Mouse (Mus musculus) embryonic stem cell, embryonic (primary cell): ENCODE results near the gene Rreb1.

Experiments
- CTCF ChIA-PET, 4 experiments: fragments of 300-600 bp in 2 of 4; fragments of 350-600 bp in 2 of 4; sonication (Branson Sonifier 250); formaldehyde crosslinking; loops; one replicate each; lab custom pipeline; 2022; ENCODE audit warnings: inconsistent platforms in 2 of 4; lab: Charles Lee
- POLR2A ChIA-PET, 4 experiments: fragments of 300-600 bp in 2 of 4; fragments of 350-600 bp in 2 of 4; sonication (Branson Sonifier 250); formaldehyde crosslinking; loops; one replicate each; lab custom pipeline; 2022; ENCODE audit warnings: antibody characterized with exemption in 4 of 4, inconsistent platforms in 1 of 4; lab: Charles Lee

Gene Rreb1

DNA sequence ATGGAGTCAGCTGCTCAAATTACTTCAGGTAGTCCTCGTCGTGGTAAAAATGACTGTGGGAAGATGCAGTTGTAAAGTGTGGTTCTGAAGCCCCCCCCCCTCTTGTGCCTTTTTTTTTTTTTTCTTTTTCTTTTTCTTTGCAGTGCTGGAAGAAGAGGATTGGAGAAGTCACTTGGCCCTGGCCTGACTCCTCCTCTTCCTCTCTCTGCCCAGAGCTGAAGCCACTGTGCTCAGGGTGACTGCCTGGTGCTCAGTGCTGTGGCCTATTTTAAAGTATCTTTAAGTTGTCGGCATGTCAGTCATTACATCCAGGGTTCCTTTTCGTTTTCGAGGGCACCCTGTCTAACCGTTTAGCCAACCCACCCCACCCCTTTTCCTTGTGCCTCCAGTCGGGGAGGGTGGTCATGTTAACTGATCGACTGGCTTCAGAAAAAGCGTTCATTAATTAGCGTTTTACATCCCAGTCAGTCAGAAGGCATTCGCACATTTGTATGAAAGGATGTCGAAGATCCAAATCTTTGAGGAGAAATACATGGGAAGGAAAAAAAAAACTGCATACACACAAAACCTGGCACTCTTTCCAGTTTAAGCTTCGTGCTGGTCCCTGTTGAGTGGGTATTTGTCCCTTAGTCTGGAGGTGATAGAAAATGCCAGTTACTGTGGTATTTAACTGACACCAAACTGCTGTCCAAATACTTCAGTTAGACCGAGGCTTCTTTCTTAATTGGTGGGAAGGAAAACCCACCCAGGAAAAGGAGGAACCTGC lies 76.4 kb downstream of the Rreb1 start:
- POLR2A ChIA-PET, result interaction anchor here (0.5 to 3.3 kb wide), 22 partner anchors 7 to 1753 kb away, joined by 3 to 18 read pairs (median 4); no protein-coding TSS in a partner anchor
- CTCF ChIA-PET, result interaction anchor here in 1 of 4 experiments (0.5 to 0.6 kb wide), 2 partner anchors 106 to 128 kb away, joined by 3 to 11 read pairs; no protein-coding TSS in a partner anchor

DNA sequence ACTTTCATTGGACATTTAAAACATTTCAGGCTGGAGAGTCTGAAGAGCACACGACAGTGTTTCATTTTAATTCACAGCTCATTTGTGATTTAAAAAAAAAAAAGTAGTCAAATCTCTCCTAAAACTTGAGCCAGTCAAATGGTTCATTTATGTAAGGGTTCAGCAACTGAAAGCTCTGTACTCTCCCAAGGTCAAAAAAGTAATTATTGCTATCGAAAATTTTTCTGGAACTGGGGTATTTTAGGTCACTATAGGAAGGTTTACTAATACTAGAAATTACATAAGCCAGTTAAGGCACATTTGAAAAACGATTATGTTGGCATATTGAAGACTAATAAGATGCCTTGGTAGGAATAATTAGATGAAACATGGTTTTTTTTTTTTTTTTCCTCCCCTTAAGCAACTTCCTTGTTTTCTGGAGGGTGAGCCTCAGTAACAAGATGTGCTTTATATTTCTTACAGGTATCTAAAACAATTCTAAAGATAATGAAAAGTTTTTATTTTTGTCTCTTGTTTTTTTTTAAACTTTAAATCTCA lies 77.1 kb downstream of the Rreb1 start:
- ChIA-PET CTCF (no interaction called here), POLR2A (interaction anchor here in 3 of 4 experiments (1.0 to 3.2 kb wide), 5 partner anchors 8 to 31 kb away, joined by 3 to 18 read pairs (median 4); no protein-coding TSS in a partner anchor)

DNA sequence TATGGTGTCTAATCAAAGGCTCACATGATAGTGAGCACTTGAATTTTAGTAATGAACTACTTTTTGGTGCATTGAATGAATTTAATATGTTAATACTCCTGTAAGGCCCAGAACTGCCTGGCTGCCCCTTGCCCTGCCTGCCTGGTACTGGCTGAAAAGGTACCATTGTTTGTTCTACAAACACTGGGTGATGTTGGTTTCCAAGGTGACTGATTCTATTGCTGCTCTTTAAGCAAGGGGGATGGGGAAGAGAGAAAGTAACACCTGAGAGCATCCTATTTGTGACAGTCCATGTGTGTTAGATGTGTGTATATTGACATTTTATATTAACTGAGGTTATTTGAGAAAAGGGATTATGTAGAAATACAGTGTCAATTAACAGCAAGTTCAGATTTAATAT lies 77.6 kb downstream of the Rreb1 start:
- CTCF ChIA-PET, result no interaction called here

DNA sequence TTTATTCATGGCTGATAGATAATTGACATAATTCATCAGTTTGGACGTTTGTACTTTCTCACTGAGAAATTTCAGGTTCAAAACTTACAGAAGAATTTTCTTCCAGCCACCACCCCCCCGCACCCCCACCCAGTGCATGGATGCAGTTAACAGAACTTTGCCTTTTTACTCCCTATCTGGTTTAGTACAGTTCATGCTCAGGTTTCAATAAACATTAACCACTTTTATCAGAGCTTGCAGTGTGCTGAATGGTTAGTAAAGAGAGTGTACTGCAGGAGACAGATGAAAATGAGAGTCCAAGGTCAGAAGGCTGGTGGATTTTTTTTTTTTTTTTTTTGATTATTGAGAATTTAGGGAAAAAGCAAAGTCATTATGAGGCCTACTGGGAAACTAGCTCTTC lies 78.3 kb downstream of the Rreb1 start:
- POLR2A ChIA-PET, result interaction anchor here in 3 of 4 experiments (0.6 to 4.3 kb wide), 18 partner anchors 9 to 469 kb away, joined by 3 to 39 read pairs (median 8); partner anchors contain the start of gene Rreb1 (in 1 of the 3)
- CTCF ChIA-PET, result interaction anchor here in 1 of 4 experiments (0.6 kb wide), 1 partner anchor 371 kb away, joined by 5 read pairs; no protein-coding TSS in a partner anchor

More for the DNA sequence above, 77.6 kb downstream of the Rreb1 start:
- POLR2A ChIA-PET, result interaction anchor here in 2 of 4 experiments (1.0 to 3.6 kb wide), 3 partner anchors 8 to 30 kb away, joined by 3 to 24 read pairs (median 4); no protein-coding TSS in a partner anchor

DNA sequence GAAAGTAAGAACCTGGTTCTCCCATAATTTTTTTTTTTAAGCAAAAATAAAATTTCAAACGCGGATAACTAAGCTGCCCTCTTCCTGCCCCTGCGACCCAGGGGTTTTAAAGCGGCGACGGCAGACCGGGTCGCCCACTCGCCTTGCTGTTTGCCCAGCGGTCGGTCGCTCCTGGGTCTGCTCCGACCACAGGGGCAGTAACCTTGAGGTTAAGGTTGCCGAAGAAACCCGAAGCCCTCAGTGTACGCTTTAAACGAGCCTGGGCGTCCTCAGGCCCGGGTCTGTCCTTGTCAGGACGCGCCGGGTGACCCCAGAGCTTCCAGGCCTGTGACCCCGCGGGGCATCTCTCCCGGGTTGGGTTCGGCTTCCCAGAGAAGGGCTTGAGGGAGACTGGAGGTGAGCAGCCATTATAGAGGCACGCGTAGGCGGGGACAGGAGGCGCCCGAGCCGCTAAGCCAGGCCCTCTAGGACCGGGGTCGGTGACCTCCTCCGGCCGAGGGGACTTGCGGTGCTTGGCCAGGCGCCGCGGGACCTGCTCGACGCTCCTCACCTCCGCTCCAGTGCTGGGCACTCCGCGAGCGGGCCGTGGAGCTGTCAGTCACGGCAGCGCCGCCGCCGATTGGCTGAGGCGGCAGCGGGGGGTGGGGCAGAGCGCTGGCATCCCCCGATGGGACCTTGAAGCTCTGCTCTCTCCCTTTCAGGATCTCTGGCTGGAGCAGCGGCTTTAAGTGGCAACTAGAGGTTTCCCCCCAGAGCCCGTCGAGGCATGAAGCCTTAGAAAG lies 79.3 kb downstream of the Rreb1 start:
- ChIA-PET CTCF (interaction anchor here in 3 of 4 experiments (0.6 to 1.2 kb wide), 4 partner anchors 86 to 372 kb away, joined by 3 to 5 read pairs (median 4); no protein-coding TSS in a partner anchor), POLR2A (interaction anchor here in 3 of 4 experiments (0.6 to 4.3 kb wide), 50 partner anchors 9 to 468 kb away, joined by 3 to 39 read pairs (median 5); partner anchors contain the start of gene Rreb1 (in 1 of the 3))

DNA sequence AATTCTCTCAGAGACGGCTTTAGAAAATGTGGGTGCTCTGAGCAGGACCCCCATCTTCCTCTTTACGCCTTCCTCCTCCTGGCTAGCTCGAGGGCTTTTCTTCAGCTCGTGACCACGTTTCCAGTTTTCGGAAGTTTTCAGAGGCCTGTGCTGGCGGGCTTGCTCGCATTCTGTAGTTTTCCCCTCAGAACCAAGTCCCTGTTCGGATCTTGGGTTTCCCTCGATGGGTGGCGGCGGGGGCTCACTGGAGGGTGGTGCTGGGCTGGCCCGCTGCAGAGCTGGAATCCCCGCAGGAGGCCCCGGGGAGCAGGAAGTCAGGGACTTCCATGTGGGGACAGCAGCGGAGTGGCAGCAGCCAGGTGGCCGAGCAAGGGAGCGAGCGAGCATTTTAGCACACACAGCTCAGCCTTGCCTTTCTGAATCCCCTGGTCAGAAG lies 79.9 kb downstream of the Rreb1 start:
- POLR2A ChIA-PET, result interaction anchor here (0.6 to 4.3 kb wide), 47 partner anchors 9 to 444 kb away, joined by 3 to 39 read pairs (median 5); partner anchors contain the start of gene Rreb1 (in 1 of the 4)
- CTCF ChIA-PET, result interaction anchor here in 2 of 4 experiments (0.9 to 1.2 kb wide), 3 partner anchors 85 to 112 kb away, joined by 3 to 4 read pairs (median 3); no protein-coding TSS in a partner anchor

DNA sequence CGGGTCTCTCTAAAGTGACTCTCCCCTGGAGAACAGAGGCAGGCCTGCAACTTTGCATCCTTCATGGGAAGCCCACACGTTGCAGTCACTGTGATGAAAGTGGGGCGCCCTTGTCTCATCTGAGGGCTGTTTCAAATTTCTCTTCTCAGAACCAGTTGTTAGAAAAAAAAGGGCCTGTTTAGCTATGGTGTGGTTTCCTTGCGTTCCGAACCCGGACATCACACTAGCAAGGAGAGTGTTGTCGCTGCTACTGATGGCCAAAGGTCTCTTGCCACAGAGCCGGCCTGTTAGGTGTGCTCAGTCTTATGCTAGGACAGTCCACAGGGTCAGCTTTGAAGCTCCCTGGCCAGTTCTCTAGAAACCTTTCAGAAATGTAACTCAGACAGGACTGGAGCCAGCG lies 80.3 kb downstream of the Rreb1 start:
- ChIA-PET POLR2A (interaction anchor here (0.6 to 4.3 kb wide), 29 partner anchors 11 to 426 kb away, joined by 3 to 39 read pairs (median 6); no protein-coding TSS in a partner anchor), CTCF (interaction anchor here in 2 of 4 experiments (0.6 to 1.0 kb wide), 2 partner anchors 10 to 111 kb away, joined by 3 to 9 read pairs; no protein-coding TSS in a partner anchor)

DNA sequence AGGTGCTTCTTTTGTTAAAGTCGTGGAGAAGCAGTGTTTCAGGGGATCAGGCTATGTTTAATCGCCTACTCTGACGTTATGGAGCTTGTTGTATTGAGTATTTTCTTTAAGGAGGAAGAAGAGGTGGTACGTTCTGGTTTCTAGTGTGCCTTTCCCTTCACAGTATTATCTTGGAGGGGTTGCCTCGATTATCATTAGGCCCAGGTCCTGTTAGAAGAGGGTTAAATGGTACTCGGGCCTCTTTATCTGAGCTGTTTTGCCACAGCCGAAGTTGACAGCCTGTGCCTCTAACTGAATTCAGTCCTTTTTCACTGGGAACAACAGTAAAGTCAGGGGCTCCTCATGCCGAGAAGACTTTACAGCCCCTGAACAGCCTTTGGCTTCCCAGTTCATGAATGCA lies 81.6 kb downstream of the Rreb1 start:
- ChIA-PET CTCF (interaction anchor here in 1 of 4 experiments (0.7 kb wide), 1 partner anchor 407 kb away, joined by 4 read pairs; no protein-coding TSS in a partner anchor), POLR2A (interaction anchor here in 2 of 4 experiments (0.8 to 4.3 kb wide), 6 partner anchors 12 to 72 kb away, joined by 3 to 39 read pairs (median 8); no protein-coding TSS in a partner anchor)

DNA sequence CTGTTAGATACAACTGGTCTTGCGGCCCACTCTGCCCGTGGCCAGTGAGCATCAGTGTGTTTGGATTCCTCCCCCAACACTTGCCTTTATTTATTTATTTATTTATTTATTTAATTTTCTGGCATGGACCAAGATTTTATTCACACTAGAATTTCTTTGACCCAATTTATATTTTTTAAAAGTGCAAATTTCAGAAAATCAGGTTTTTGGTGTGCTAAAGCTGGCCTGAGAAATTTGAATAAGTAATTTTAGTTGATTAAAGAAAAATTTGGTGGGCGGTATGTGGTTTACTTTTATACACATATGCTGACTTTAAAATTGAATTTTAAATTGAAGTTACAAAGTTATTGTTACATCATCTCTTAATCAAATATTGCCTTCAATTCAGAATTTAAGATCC lies 82.0 kb downstream of the Rreb1 start:
- POLR2A ChIA-PET, result interaction anchor here in 2 of 4 experiments (0.8 to 4.3 kb wide), 6 partner anchors 11 to 47 kb away, joined by 3 to 39 read pairs (median 8); no protein-coding TSS in a partner anchor
- CTCF ChIA-PET, result interaction anchor here in 1 of 4 experiments (0.7 kb wide), 1 partner anchor 407 kb away, joined by 4 read pairs; no protein-coding TSS in a partner anchor

DNA sequence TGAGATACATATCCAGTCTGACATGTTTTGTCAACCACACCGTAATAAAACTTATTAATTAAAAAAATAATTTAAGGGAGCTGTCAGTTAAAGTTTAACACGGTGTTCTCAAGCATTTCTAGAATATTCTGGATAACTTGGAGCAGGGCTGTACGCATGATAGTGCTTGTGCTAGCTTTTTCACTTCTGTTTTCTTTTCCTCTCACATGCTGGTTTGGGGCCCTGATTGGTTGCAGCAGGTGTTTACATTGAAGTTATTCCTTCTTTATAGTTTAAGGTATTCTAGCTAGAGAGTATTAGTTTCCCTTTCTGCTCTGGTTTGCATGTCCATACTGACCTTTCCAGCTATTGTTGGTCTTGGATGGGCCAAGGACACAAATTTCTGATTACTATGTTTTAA lies 82.6 kb downstream of the Rreb1 start:
- ChIA-PET CTCF (no interaction called here), POLR2A (interaction anchor here in 1 of 4 experiments (0.6 to 4.3 kb wide), 3 partner anchors 10 to 102 kb away, joined by 3 to 39 read pairs (median 3); no protein-coding TSS in a partner anchor)

DNA sequence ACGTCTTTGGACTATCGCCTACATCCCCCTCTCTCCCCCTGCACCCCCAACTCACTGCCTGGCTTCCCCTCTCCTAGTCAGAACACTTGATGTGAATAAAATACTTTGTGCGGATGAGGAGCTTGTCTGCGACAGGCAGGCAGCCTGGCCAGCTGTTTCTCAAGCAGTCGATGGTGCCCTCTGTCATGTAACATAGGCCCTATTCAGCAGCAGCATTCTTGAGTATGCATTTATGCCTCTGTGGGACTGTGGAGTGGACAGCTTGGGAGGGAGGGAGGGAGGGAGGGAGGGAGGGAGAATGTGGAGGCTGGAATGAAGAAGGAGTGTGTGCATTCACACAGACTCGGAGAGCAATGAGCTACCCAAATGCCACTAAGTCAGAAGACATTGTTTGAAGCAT lies 84.3 kb downstream of the Rreb1 start:
- POLR2A ChIA-PET, result interaction anchor here in 3 of 4 experiments (0.6 to 2.6 kb wide), 11 partner anchors 8 to 1901 kb away, joined by 3 to 12 read pairs (median 3); no protein-coding TSS in a partner anchor
- CTCF ChIA-PET, result no interaction called here

DNA sequence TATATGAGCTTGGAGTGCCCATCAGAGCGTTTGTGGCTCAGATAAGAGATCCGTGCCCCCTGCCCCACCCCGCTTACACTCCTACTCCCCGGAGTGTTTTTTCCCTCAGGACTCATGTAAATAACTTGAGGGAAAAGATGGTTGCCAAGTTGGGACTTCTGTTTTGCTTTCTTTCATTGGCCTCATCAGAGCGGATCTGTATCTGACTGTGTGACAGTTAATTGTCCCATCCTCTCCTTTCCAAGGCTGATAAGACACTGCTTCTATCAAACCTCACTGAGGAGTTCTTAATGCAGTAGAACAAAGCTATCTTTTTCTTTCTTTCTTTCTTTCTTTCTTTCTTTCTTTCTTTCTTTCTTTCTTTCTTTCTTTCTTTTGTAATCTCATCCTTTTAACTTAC lies 85.4 kb downstream of the Rreb1 start:
- POLR2A ChIA-PET, result interaction anchor here in 3 of 4 experiments (0.6 to 2.6 kb wide), 5 partner anchors 17 to 395 kb away, joined by 3 to 6 read pairs (median 4); no protein-coding TSS in a partner anchor
- CTCF ChIA-PET, result no interaction called here

DNA sequence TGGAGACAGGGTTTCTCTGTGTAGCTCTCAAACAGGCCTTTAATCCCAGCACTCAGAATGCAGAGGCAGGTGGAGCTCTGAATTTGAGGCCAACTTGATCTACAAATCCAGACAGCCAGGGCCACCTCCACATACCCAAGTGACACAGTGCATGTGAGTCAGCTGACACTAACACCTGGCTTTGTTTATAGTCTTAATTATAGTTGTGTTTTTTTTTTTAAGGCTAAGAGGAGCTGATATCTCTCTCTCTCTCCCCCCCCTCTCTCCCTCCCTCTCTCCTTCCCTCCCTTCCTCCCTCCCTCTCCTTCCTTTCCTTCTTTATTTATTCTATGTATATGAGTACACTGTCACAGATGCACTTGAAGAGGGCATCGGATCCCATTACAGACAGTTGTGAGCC lies 86.5 kb downstream of the Rreb1 start:
- ChIA-PET POLR2A (interaction anchor here in 3 of 4 experiments (0.6 to 2.6 kb wide), 7 partner anchors 10 to 39 kb away, joined by 3 to 5 read pairs (median 4); no protein-coding TSS in a partner anchor), CTCF (interaction anchor here in 1 of 4 experiments (1.0 kb wide), 1 partner anchor 11 kb away, joined by 3 read pairs; no protein-coding TSS in a partner anchor)

DNA sequence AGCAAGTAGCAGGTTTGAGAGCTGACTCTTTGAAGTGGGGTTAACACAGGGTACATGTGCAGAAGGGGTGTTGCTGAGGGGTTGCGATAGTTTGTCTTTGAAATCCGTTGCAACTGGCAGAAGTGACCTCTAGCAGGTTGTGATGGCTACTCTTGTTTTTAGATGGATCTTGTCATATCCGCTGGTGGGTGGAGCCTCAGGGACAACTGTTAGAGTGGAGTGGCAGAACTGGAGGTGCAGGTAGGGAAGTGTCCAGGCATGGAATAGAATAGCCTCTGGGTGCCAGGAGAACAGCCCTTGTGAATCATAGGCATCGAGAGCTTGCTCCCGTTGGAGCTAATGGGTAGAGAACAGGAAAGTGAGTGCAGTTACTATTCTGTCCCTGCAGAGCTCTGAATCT lies 88.1 kb downstream of the Rreb1 start:
- CTCF ChIA-PET, result no interaction called here
- POLR2A ChIA-PET, result interaction anchor here in 2 of 4 experiments (0.6 to 3.2 kb wide), 5 partner anchors 9 to 119 kb away, joined by 3 to 15 read pairs (median 4); no protein-coding TSS in a partner anchor

DNA sequence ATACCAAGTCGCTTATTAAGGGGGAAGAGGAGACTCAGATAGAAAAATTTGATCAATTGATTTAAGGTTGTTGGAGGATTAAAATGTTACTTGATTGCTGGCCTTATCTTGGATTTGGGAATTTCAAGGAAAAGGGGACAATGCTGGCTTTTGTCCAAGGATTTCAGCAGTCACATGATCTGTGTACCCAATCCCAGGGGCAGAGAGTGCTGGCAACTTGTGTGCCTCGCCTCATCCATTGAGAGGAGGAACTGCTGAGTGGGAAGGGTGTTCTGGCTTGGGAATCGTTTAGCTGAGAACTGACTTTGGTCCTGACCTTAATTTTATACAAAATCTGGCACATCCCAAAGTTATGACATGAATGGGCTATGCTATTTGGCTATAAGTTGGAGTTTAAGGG lies 88.6 kb downstream of the Rreb1 start:
- ChIA-PET POLR2A (interaction anchor here in 2 of 4 experiments (0.5 to 3.2 kb wide), 5 partner anchors 9 to 120 kb away, joined by 3 to 15 read pairs (median 7); no protein-coding TSS in a partner anchor), CTCF (interaction anchor here in 1 of 4 experiments (0.6 kb wide), 1 partner anchor 9 kb away, joined by 4 read pairs; no protein-coding TSS in a partner anchor)

DNA sequence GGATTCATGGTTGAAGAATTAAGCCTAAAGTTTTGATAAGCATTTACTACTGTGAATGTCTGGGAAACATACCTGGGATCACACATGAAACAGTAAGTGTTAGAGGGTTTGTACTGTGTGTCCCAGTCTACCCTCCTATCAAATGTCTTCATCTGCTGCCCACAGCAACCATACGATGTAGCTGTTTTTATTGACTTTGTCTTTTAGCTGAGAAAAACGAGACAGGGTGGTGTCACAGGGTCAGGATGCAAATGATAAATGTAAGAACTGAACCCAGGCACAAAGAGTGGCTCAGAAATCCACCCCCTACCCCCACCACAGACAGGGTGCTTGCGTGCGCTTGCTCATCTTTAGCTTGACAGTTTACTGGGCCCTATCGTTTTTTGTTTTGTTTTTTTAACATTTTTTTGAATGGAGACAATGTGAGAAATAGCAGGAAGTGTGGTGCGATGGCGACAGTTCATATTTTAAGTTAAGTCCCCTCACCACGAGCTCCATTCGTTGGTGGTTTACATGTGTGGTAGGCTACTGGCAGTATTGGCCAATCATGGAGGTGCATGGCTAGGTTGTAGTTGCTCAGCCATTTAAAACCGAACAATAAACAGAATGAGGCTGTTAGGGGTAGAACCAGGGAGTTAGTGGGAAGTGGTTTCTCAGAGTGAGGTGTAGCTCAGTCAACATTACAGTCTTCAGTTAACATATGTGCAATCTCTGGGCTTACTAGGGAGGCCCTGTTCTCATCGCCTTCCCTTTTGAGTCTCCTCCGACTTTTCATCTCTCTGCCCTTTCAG lies 92.1 kb downstream of the Rreb1 start:
- POLR2A ChIA-PET, result interaction anchor here in 2 of 4 experiments (0.8 to 2.9 kb wide), 13 partner anchors 8 to 41 kb away, joined by 3 to 12 read pairs (median 5); no protein-coding TSS in a partner anchor
- CTCF ChIA-PET, result interaction anchor here in 1 of 4 experiments (0.5 kb wide), 1 partner anchor 718 kb away, joined by 6 read pairs; no protein-coding TSS in a partner anchor
